Mouse (Mus musculus) olfactory bulb, adult 2 months (tissue): ENCODE results near the gene Cep295. TPM values are rescaled to one million over a fixed set of nuclear protein-coding genes. Genes with fewer than 3 reads are reported as not detected.

Source experiments
- H3K27ac ChIP-seq: fragments of 200-500 bp; 2 replicates; pipeline ENCODE4 v1.5.1; 2012; ENCODE audit warnings: low read depth, low read length; ENCODE audit not compliant: insufficient read depth
- H3K4me1 ChIP-seq: fragments of 200-500 bp; 2 replicates; pipeline ENCODE4 v1.6.1; 2012; ENCODE audit warnings: low read length; ENCODE audit not compliant: control insufficient read depth, insufficient read depth
- H3K4me3 ChIP-seq: fragments of 200-500 bp; 2 replicates; pipeline ENCODE4 v1.5.1; 2012; ENCODE audit warnings: mild to moderate bottlenecking, low read depth, low read length, moderate library complexity; ENCODE audit not compliant: insufficient read depth
- CTCF ChIP-seq: fragments of 200-500 bp; IDR thresholded peaks from 2 replicates; pipeline ENCODE4 v1.5.1; 2012; ENCODE audit warnings: low read depth, mild to moderate bottlenecking, low read length, moderate library complexity; ENCODE audit not compliant: insufficient read depth
- POLR2A ChIP-seq: fragments of 200-500 bp; IDR thresholded peaks from 2 replicates; pipeline ENCODE4 v1.6.1; 2012; ENCODE audit warnings: mild to moderate bottlenecking, low read depth, low read length, moderate library complexity; ENCODE audit not compliant: insufficient read depth
- WGBS: fragments of 180-500 bp; shearing (Covaris S2); methylation state at CpG from one replicate; pipeline ENCODE4 v1.1.7; 2018; 5-methylcytosine and 5-hydroxymethylcytosine counted together
- polyA plus RNA-seq: library from polyadenylated mRNA; stranded (reverse); fragments of >200 nt; gene quantifications from 2 replicates; pipeline ENCODE4 v1.2.4, GENCODE M21; 2012; ENCODE audit warnings: low replicate concordance; ENCODE audit not compliant: missing spikeins, insufficient read depth, insufficient read length

Cep295 gene
- polyA plus RNA-seq, 1 experiment: not detected

DNA sequence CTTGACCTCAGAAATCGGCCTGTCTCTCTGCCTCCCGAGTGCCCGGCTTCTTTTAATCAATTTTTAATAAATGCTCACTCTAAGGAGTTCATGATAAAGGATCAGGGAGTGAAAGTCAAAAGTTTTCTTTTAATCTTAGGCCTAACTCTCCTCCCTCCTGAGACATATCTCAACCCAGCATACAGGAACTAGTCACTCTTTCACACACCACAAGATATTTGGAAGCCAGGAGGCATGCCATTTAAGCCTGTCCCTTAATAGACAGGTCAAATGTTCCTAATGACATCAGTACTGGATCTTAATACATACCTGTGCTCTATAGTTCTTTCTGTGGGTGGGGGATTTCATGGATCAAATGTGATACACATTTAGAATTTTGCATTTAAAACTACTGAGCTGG is 79.2 kb downstream of the Cep295 start:
- WGBS: 90% methylated on average over 3 of the region's 3 CpGs
- Histone ChIP-seq H3K4me3 (no peak overlapping the region), H3K27ac (no peak overlapping the region), H3K4me1 (no peaks in the 10 kb centered on the region)
- TF ChIP-seq CTCF (no peak), POLR2A (no peak)

DNA sequence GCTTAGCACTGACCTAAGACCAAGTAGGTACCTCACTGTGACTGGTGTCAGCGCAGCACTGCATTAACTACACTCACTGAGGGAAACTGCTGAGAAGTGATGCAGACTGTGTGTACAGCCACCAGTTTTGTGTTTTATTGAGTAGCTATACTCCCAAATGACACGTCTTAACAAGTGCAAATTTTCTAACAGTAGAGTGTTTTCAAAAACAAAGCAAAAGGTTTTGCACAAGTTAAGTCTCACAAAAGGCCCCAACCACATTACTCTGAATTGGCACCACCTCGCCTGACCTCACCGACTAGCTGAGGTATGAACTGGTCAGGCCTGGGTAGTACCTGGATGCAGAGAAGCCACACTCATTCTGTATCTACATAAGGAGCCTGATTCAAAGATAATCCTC is 80.7 kb downstream of the Cep295 start:
- Histone ChIP-seq H3K27ac (no peak overlapping the region), H3K4me1 (no peaks in the 10 kb centered on the region), H3K4me3 (no peak overlapping the region)
- TF ChIP-seq POLR2A: no peak
- no peak for TF ChIP-seq CTCF
- WGBS: 84% methylated on average over 4 of the region's 4 CpGs

DNA sequence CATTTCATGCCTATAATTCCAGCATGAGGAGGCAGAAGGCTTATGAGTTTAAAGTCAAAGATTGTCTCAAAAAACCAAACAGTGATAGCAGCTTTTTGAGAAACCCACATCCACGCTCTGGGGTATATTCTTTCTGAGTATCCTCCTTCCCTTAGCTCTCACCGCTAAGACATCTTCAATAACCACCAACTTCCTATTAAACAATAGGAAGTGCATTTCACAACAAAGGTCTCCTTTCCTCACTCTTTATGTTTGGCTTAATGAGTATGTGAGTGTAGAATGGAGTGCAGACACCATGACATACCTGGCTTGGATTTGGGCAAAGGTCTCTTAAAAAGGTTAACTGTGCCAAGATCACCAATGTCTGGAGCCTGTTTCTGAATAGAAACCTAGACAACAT is 83.6 kb downstream of the Cep295 start:
- TF ChIP-seq POLR2A (no peak), CTCF (no peak)
- Histone ChIP-seq H3K4me1 (no peaks in the 10 kb centered on the region), H3K27ac (no peak overlapping the region), H3K4me3 (no peak overlapping the region)
- WGBS: 89% methylated on average over 2 of the region's 2 CpGs

Other genes starting within 250 kb of the Cep295 start
- not detected in 2 replicates for gene Hephl1, start 245.7 kb downstream of the Cep295 start, polyA plus RNA-seq
- gene Vstm5, start 118.7 kb downstream of the Cep295 start, polyA plus RNA-seq: not detected in 2 replicates
- not detected in 2 replicates for gene Med17, start 77.9 kb downstream of the Cep295 start, polyA plus RNA-seq
- 378 TPM in 1 of 2 replicates, not detected in the other for gene Taf1d, start 51.6 kb downstream of the Cep295 start, polyA plus RNA-seq
- not detected in 2 replicates for gene 4931406C07Rik, start 51.3 kb downstream of the Cep295 start, polyA plus RNA-seq
- gene Smco4, start 135.6 kb upstream of the Cep295 start, polyA plus RNA-seq: not detected in 2 replicates